Mouse (Mus musculus): ENCODE data around the gene Yjefn3. TPM values are rescaled to one million over a fixed set of nuclear protein-coding genes. Genes with fewer than 3 reads are reported as not detected.

Yjefn3 gene
- polyA plus RNA-seq, 1 experiment from 2014 or later: 13.6 TPM

- Histone ChIP-seq H3K36me3 (ENCODE audit: control insufficient read depth, insufficient read depth, low read length) (peaks cover 11% of the 10 kb centered on the region), H3K27ac (ENCODE audit: low read depth, low read length) (no peak overlapping the region), H3K4me2 (ENCODE audit: low read length) (no peak overlapping the region), H3K9me3 (ENCODE audit: control insufficient read depth, low read length) (no peaks in the 10 kb centered on the region), H3K9ac (ENCODE audit: low read depth, low read length) (no peak overlapping the region), H3K4me1 (ENCODE audit: control insufficient read depth, insufficient read depth, low read depth, low read length) (peaks cover 9% of the 10 kb centered on the region), H3K27me3 (replicated peaks; ENCODE audit: control insufficient read depth, insufficient read depth, low read length) (no peaks in the 10 kb centered on the region), H3K4me3 (ENCODE audit: low read length) (no peak overlapping the region)
- no peak for ATAC-seq
- 33% methylated on average over 5 of the region's 5 CpGs for WGBS
Observed at GRCm38 (mm10) chr8:69915748-69916147, 13.2 kb upstream of the Yjefn3 start.

GRCm38 (mm10) chr8:69914526-69914925 lies 12.0 kb upstream of the Yjefn3 start:
- H3K27ac ChIP-seq (ENCODE audit: low read depth, low read length): no peak overlapping the region
- H3K4me3 ChIP-seq (ENCODE audit: low read length): no peak overlapping the region
- 0 out of 2 replicates have a peak, but pooled peaks cover 2% of the 10 kb centered on the region for H3K4me1 ChIP-seq (ENCODE audit: control insufficient read depth, insufficient read depth, low read depth, low read length)
- no peak overlapping the region for H3K4me2 ChIP-seq (ENCODE audit: low read length)
- peaks cover 16% of the 10 kb centered on the region for H3K36me3 ChIP-seq (ENCODE audit: control insufficient read depth, insufficient read depth, low read length)
- H3K27me3 ChIP-seq (replicated peaks; ENCODE audit: control insufficient read depth, insufficient read depth, low read length): no peaks in the 10 kb centered on the region
- 94% methylated on average over 4 of the region's 4 CpGs for WGBS
- H3K9ac ChIP-seq (ENCODE audit: low read depth, low read length): no peak overlapping the region
- no peaks in the 10 kb centered on the region for H3K9me3 ChIP-seq (ENCODE audit: control insufficient read depth, low read length)
- no peak for ATAC-seq

- H3K36me3 ChIP-seq (ENCODE audit: control insufficient read depth, insufficient read depth, low read length): peaks cover 22% of the 10 kb centered on the region
- H3K4me3 ChIP-seq (ENCODE audit: low read length): no peak overlapping the region
- H3K4me1 ChIP-seq (ENCODE audit: control insufficient read depth, insufficient read depth, low read depth, low read length): no peaks in the 10 kb centered on the region
- WGBS: 92% methylated on average over 12 of the region's 12 CpGs
- no peak for ATAC-seq
- H3K27ac ChIP-seq (ENCODE audit: low read depth, low read length): no peak overlapping the region
- H3K9me3 ChIP-seq (ENCODE audit: control insufficient read depth, low read length): no peaks in the 10 kb centered on the region
- no peaks in the 10 kb centered on the region for H3K27me3 ChIP-seq (replicated peaks; ENCODE audit: control insufficient read depth, insufficient read depth, low read length)
- H3K9ac ChIP-seq (ENCODE audit: low read depth, low read length): no peak overlapping the region
- H3K4me2 ChIP-seq (ENCODE audit: low read length): no peak overlapping the region
Observed at GRCm38 (mm10) chr8:69912478-69913074, 10.1 kb upstream of the Yjefn3 start.

- Histone ChIP-seq H3K4me2 (ENCODE audit: low read length) (no peak overlapping the region), H3K9ac (ENCODE audit: low read depth, low read length) (no peak overlapping the region), H3K27ac (ENCODE audit: low read depth, low read length) (no peak overlapping the region), H3K36me3 (ENCODE audit: control insufficient read depth, insufficient read depth, low read length) (peaks cover 19% of the 10 kb centered on the region), H3K4me3 (ENCODE audit: low read length) (no peak overlapping the region), H3K9me3 (ENCODE audit: control insufficient read depth, low read length) (no peaks in the 10 kb centered on the region), H3K27me3 (replicated peaks; ENCODE audit: control insufficient read depth, insufficient read depth, low read length) (no peaks in the 10 kb centered on the region), H3K4me1 (ENCODE audit: control insufficient read depth, insufficient read depth, low read depth, low read length) (no peaks in the 10 kb centered on the region)
- ATAC-seq: no peak
- 89% methylated on average over 13 of the region's 13 CpGs for WGBS
Observed at GRCm38 (mm10) chr8:69911917-69912316, 9.4 kb upstream of the Yjefn3 start.

GRCm38 (mm10) chr8:69907106-69907505 lies 4.6 kb upstream of the Yjefn3 start:
- peaks cover 15% of the 10 kb centered on the region for H3K4me1 ChIP-seq (ENCODE audit: control insufficient read depth, insufficient read depth, low read depth, low read length)
- H3K27me3 ChIP-seq (replicated peaks; ENCODE audit: control insufficient read depth, insufficient read depth, low read length): no peaks in the 10 kb centered on the region
- no peaks in the 10 kb centered on the region for H3K9me3 ChIP-seq (ENCODE audit: control insufficient read depth, low read length)
- H3K9ac ChIP-seq (ENCODE audit: low read depth, low read length): no peak overlapping the region
- H3K36me3 ChIP-seq (ENCODE audit: control insufficient read depth, insufficient read depth, low read length): peaks cover 12% of the 10 kb centered on the region
- ATAC-seq: no peak
- H3K4me3 ChIP-seq (ENCODE audit: low read length): no peak overlapping the region
- no peak overlapping the region for H3K27ac ChIP-seq (ENCODE audit: low read depth, low read length)
- no peak overlapping the region for H3K4me2 ChIP-seq (ENCODE audit: low read length)
- WGBS: 90% methylated on average over 2 of the region's 2 CpGs

- WGBS: 100% methylated on average over 2 of the region's 2 CpGs
Observed at GRCm38 (mm10) chr8:69906260-69906659, 3.7 kb upstream of the Yjefn3 start.

GRCm38 (mm10) chr8:69904096-69904495 lies 1.6 kb upstream of the Yjefn3 start:
- H3K4me1 ChIP-seq (ENCODE audit: control insufficient read depth, insufficient read depth, low read depth, low read length): peaks cover 35% of the 10 kb centered on the region
- no peak overlapping the region for H3K9ac ChIP-seq (ENCODE audit: low read depth, low read length)
- ATAC-seq: no peak
- peak overlapping the region; percentile 96 for H3K4me2 ChIP-seq (ENCODE audit: low read length)
- no peak overlapping the region for H3K27ac ChIP-seq (ENCODE audit: low read depth, low read length)
- H3K4me3 ChIP-seq (ENCODE audit: low read length): no peak overlapping the region
- WGBS: 82% methylated on average over 8 of the region's 8 CpGs
- H3K9me3 ChIP-seq (ENCODE audit: control insufficient read depth, low read length): no peaks in the 10 kb centered on the region
- peaks cover 2% of the 10 kb centered on the region; the same call in 1 of the 2 replicates for H3K36me3 ChIP-seq (ENCODE audit: control insufficient read depth, insufficient read depth, low read length)
- no peaks in the 10 kb centered on the region for H3K27me3 ChIP-seq (replicated peaks; ENCODE audit: control insufficient read depth, insufficient read depth, low read length)

More at GRCm38 (mm10) chr8:69906260-69906659, 3.7 kb upstream of the Yjefn3 start:
- Histone ChIP-seq H3K27me3 (replicated peaks; ENCODE audit: control insufficient read depth, insufficient read depth, low read length) (no peaks in the 10 kb centered on the region), H3K4me3 (ENCODE audit: low read length) (no peak overlapping the region), H3K9me3 (ENCODE audit: control insufficient read depth, low read length) (no peaks in the 10 kb centered on the region), H3K9ac (ENCODE audit: low read depth, low read length) (no peak overlapping the region; the same call in 1 of the 2 replicates), H3K4me1 (ENCODE audit: control insufficient read depth, insufficient read depth, low read depth, low read length) (peaks cover 19% of the 10 kb centered on the region), H3K36me3 (ENCODE audit: control insufficient read depth, insufficient read depth, low read length) (peaks cover 12% of the 10 kb centered on the region), H3K27ac (ENCODE audit: low read depth, low read length) (no peak overlapping the region), H3K4me2 (ENCODE audit: low read length) (no peak overlapping the region)
- no peak for ATAC-seq

- Histone ChIP-seq H3K4me1 (ENCODE audit: control insufficient read depth, insufficient read depth, low read depth, low read length) (peaks cover 40% of the 10 kb centered on the region), H3K4me3 (ENCODE audit: low read length) (peak overlapping the region; percentile 62), H3K9ac (ENCODE audit: low read depth, low read length) (peak overlapping the region; percentile 84), H3K27ac (ENCODE audit: low read depth, low read length) (peak overlapping the region; percentile 89), H3K27me3 (replicated peaks; ENCODE audit: control insufficient read depth, insufficient read depth, low read length) (no peaks in the 10 kb centered on the region), H3K9me3 (ENCODE audit: control insufficient read depth, low read length) (no peaks in the 10 kb centered on the region), H3K36me3 (ENCODE audit: control insufficient read depth, insufficient read depth, low read length) (no peaks in the 10 kb centered on the region), H3K4me2 (ENCODE audit: low read length) (peak overlapping the region; percentile 96)
- ATAC-seq: peak; percentile 91
- WGBS: 0% methylated on average over 45 of the region's 45 CpGs
Observed at GRCm38 (mm10) chr8:69903063-69903542, 591 bp upstream of the Yjefn3 start.

GRCm38 (mm10) chr8:69901484-69902162 lies 889 bp downstream of the Yjefn3 start:
- 2% methylated on average over 40 of the region's 41 CpGs for WGBS
- Histone ChIP-seq H3K9me3 (ENCODE audit: control insufficient read depth, low read length) (no peaks in the 10 kb centered on the region), H3K4me1 (ENCODE audit: control insufficient read depth, insufficient read depth, low read depth, low read length) (peaks cover 43% of the 10 kb centered on the region), H3K4me3 (ENCODE audit: low read length) (peak overlapping the region; percentile 62), H3K27ac (ENCODE audit: low read depth, low read length) (peak overlapping the region; percentile 89), H3K9ac (ENCODE audit: low read depth, low read length) (peak overlapping the region; percentile 84), H3K27me3 (replicated peaks; ENCODE audit: control insufficient read depth, insufficient read depth, low read length) (no peaks in the 10 kb centered on the region), H3K36me3 (ENCODE audit: control insufficient read depth, insufficient read depth, low read length) (no peaks in the 10 kb centered on the region), H3K4me2 (ENCODE audit: low read length) (peak overlapping the region; percentile 96)
- peak; percentile 70 for ATAC-seq

All from hindbrain, embryonic 16.5 days (tissue).